In the genomic region with DNA sequence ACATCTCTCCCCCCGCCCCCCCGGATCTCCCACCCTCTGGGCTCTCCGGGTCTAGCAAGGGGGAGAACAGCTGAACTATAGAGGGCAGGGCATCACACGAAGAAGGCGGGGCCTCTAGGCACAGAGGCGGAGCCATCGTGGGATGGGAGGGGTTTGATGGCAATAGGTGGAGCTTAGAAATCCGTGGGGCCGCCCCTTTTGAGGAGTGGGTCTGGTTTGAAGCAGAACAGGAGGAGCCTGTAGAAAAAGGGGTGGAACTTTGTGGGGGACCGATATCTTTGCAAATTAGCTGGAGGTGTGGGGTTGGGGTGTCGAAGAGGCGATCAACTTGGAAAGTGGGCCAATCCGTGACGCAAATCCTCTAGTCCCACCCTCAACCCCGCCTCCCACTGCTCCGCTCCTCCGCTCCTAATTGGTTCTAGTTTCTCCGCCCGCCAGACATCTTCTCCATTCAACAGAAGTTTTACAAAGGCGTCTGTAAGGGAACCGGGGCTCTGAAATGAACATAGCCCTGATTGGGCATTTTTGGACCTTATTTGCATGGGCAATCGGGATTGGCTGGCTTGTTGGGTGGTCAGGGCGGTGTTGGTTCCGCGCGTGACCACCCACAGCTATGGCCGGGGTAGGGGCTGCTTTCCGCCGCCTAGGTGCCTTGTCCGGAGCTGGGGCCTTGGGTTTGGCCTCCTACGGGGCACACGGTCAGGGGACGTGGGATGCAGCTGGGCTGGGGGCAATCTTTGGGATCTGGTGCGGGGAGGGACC, we compare ENCODE assay signal across 7 mouse cellular contexts. TPM values are rescaled to one million over a fixed set of nuclear protein-coding genes. Genes with fewer than 3 reads are reported as not detected.
A peak's percentile ranks its signal among the peaks of the same experiment; 100 is the strongest.
DNase-seq lines count a peak whose midpoint lies in the region; ATAC-seq lines count a peak whose summit lies in the region.

Gene Tmem256, plus strand, starts transcription at position 563 of the 762 bp plus-strand sequence.

- peak within 1 kb of the TSS; percentile 77 for H3K27ac ChIP-seq in embryonic facial prominence, embryonic 11.5 days (replicated peaks; ENCODE audit: low read depth, low read length)
- H3K27ac ChIP-seq in limb, embryonic 10.5 days, result peak within 1 kb of the TSS; percentile 88
- peak within 1 kb of the TSS; percentile 98 for H3K27ac ChIP-seq in midbrain, embryonic 13.5 days

- no peaks in the 10 kb centered on the region for H3K9me3 ChIP-seq in embryonic facial prominence, embryonic 11.5 days (replicated peaks; ENCODE audit: control insufficient read depth, low read length)
- H3K9me3 ChIP-seq in limb, embryonic 10.5 days (replicated peaks), result no peaks in the 10 kb centered on the region
- no peaks in the 10 kb centered on the region for H3K9me3 ChIP-seq in midbrain, embryonic 13.5 days

- H3K4me3 ChIP-seq in embryonic facial prominence, embryonic 11.5 days (ENCODE audit: low read depth, low read length), result peak within 1 kb of the TSS; percentile 79
- H3K4me3 ChIP-seq in limb, embryonic 10.5 days, result peak within 1 kb of the TSS; percentile 72
- H3K4me3 ChIP-seq in midbrain, embryonic 13.5 days (replicated peaks), result peak within 1 kb of the TSS; percentile 97

- peaks cover 6% of the 10 kb centered on the region; the same call in 1 of the 2 replicates for H3K36me3 ChIP-seq in embryonic facial prominence, embryonic 11.5 days (replicated peaks; ENCODE audit: control insufficient read depth, insufficient read depth, low read depth, low read length)
- peaks cover 8% of the 10 kb centered on the region for H3K36me3 ChIP-seq in limb, embryonic 10.5 days
- peaks cover 7% of the 10 kb centered on the region for H3K36me3 ChIP-seq in midbrain, embryonic 13.5 days

- H3K4me1 ChIP-seq in embryonic facial prominence, embryonic 11.5 days (ENCODE audit: control insufficient read depth, insufficient read depth, low read length), result peaks cover 9% of the 10 kb centered on the region
- peaks cover 53% of the 10 kb centered on the region for H3K4me1 ChIP-seq in limb, embryonic 10.5 days
- H3K4me1 ChIP-seq in midbrain, embryonic 13.5 days (replicated peaks), result peaks cover 40% of the 10 kb centered on the region

- H3K27me3 ChIP-seq in embryonic facial prominence, embryonic 11.5 days (ENCODE audit: control insufficient read depth, insufficient read depth, low read length), result 0 out of 2 replicates have a peak, but pooled peaks cover 2% of the 10 kb centered on the region
- peaks cover 40% of the 10 kb centered on the region for H3K27me3 ChIP-seq in limb, embryonic 10.5 days (ENCODE audit: low read depth, poor library complexity, severe bottlenecking)
- no peaks in the 10 kb centered on the region for H3K27me3 ChIP-seq in midbrain, embryonic 13.5 days

- ATAC-seq in embryonic facial prominence, embryonic 11.5 days (replicated peaks; ENCODE audit: insufficient number of reproducible peaks, low FRiP score, low TSS enrichment, low read depth), result peak; percentile 88
- peak; percentile 77 for ATAC-seq in granulocyte monocyte progenitor cell, adult 5-6 weeks (replicated peaks; ENCODE audit: poor library complexity, severe bottlenecking)
- ATAC-seq in midbrain, embryonic 13.5 days, result peak; percentile 85

- DNase-seq in adrenal gland, postnatal 14 days, result peak; percentile 96
- DNase-seq in embryonic facial prominence, embryonic 11.5 days (ENCODE audit: low spot score), result peak; percentile 98
- DNase-seq in kidney, adult 11 months, result peak; percentile 99
- DNase-seq in limb, embryonic 10.5 days (ENCODE audit: low spot score), result peak; percentile 92
- DNase-seq in spleen, adult 12 weeks (ENCODE audit: low spot score), result peak; percentile 90

- under 1% methylated on average over 34 of the region's 34 CpGs for WGBS in embryonic facial prominence, embryonic 11.5 days
- WGBS in limb, embryonic 10.5 days, result under 1% methylated on average over 34 of the region's 34 CpGs
- under 1% methylated on average over 34 of the region's 34 CpGs for WGBS in midbrain, embryonic 13.5 days

- peak within 1 kb of the TSS; percentile 93 for H3K4me2 ChIP-seq in embryonic facial prominence, embryonic 11.5 days (ENCODE audit: low read depth, low read length)
- peak within 1 kb of the TSS; percentile 99 for H3K4me2 ChIP-seq in midbrain, embryonic 13.5 days (replicated peaks)

- H3K9ac ChIP-seq in embryonic facial prominence, embryonic 11.5 days (replicated peaks; ENCODE audit: low read length), result peak within 1 kb of the TSS; percentile 84
- peak within 1 kb of the TSS; percentile 99 for H3K9ac ChIP-seq in midbrain, embryonic 13.5 days (replicated peaks)

RNA-seq across cellular contexts. Expression of gene Tmem256, which starts in this region (rescaled TPM):
- 114 and 128 TPM in 2 replicates for total RNA-seq in adrenal gland, postnatal 14 days (2021)
- 294 and 335 TPM in 2 replicates for polyA plus RNA-seq in embryonic facial prominence, embryonic 11.5 days (2014; fragmentation: Nextera tagmentation; extraction: Ambion mirVana)
- total RNA-seq in granulocyte monocyte progenitor cell, adult 5-6 weeks (2014; fragmentation: Nextera tagmentation), result 294 and 359 TPM in 2 replicates
- 118 and 164 TPM in 2 replicates for total RNA-seq in granulocyte monocyte progenitor cell, adult 5-6 weeks (2017)
- polyA plus RNA-seq in limb, embryonic 10.5 days (2016; fragmentation: Nextera tagmentation; extraction: Ambion mirVana), result 269 and 280 TPM in 2 replicates
- 329 and 331 TPM in 2 replicates for polyA plus RNA-seq in midbrain, embryonic 13.5 days (2015; fragmentation: Nextera tagmentation; extraction: Ambion mirVana)

Comparison
In these comparisons a context has a peak if more than half of its experiments do, and no peak if none do; other contexts are left out.
1. Peak in every context shown above with its lines: DNase-seq, ATAC-seq, H3K4me3 ChIP-seq and H3K27ac ChIP-seq.